Mouse (Mus musculus): ENCODE results near the gene Hoxd10.

GRCm38 (mm10) chr2:74733317-74733661, 41.6 kb downstream of the Hoxd10 start:
- TF ChIP-seq CTCF (IDR thresholded peaks at IDR 0.05; ENCODE audit: low read depth, low read length) (no peak), POLR2A (IDR thresholded peaks at IDR 0.05; ENCODE audit: extremely low read depth, insufficient read depth, low read length) (no peak)
